Mouse (Mus musculus): ENCODE data around the gene Mpg. TPM values are rescaled to one million over a fixed set of nuclear protein-coding genes. Genes with fewer than 3 reads are reported as not detected.

The Mpg gene
- polyA plus RNA-seq, 1 experiment from 2014 or later = 37.9 TPM

DNA sequence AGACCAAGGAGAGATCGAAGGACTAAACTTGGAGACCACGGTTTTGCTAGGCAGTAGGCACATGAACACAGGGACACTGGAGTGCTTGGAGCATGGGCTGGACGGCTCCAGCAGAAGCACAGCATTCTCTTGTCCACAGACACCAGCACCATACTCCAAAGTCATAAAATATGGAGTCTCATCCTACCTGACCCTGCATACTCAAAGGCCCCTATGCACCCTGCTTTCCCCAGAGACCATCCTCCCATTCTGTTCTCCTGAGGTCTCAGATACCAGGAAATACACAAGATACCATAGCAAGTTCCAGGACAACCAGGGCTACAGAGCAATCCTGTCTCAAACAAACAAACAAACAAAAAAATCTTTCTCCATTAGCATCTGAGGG is 11.1 kb downstream of the Mpg start:
- Histone ChIP-seq H3K36me3 (ENCODE audit: control insufficient read depth, insufficient read depth, low read length) (peaks cover 23% of the 10 kb centered on the region), H3K9ac (replicated peaks; ENCODE audit: low read depth, low read length) (no peak overlapping the region), H3K27ac (ENCODE audit: low read length) (no peak overlapping the region)

DNA sequence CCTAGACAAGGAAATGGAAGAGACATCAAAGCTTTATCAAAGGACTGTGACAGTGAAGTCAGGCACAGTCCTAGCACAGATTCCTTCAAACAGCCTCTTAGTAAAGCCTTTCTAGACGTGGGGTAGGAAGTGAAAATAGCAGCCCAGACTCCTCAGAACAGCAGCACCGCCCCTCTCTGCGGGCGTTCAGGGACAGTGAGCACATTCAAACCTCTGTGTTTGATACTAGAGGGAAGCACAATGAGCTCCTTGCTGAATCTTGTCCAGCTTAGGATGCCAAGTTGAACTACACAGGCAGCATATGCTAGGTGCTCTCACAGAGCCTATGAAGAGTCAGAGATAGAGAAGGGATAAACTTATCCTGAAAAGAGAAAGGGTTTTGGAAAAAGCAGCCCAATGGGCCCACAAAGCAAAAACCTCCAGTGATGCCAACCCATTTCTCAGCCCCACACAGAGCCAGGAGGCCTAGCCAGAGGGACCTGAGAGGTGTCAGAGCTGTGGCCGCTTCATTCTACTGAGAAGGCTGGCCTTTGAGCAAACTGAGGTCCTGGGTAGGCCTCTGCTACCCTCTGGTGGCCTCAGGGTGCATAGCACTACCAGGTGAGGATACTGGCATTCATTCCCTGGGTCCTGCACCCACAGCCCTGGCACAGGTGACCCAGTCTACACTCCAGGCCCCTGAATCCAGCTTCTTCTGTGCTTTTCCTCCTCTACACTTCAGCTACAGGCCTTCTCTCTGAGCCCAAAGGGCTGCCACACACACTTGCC is 12.0 kb downstream of the Mpg start:
- Histone ChIP-seq H3K4me3 (ENCODE audit: low read depth, low read length) (no peak overlapping the region), H3K9ac (replicated peaks; ENCODE audit: low read depth, low read length) (no peak overlapping the region), H3K27ac (ENCODE audit: low read length) (no peak overlapping the region), H3K27me3 (ENCODE audit: control insufficient read depth, insufficient read depth, low read length) (no peaks in the 10 kb centered on the region), H3K9me3 (ENCODE audit: control insufficient read depth, low read depth, low read length) (no peaks in the 10 kb centered on the region), H3K4me1 (ENCODE audit: control insufficient read depth, insufficient read depth, low read length) (peaks cover 14% of the 10 kb centered on the region; the same call in 1 of the 2 replicates), H3K4me2 (replicated peaks; ENCODE audit: low read depth, low read length) (no peak overlapping the region), H3K36me3 (ENCODE audit: control insufficient read depth, insufficient read depth, low read length) (peaks cover 21% of the 10 kb centered on the region)
- ATAC-seq (ENCODE audit: insufficient number of reproducible peaks, insufficient read depth, low FRiP score, low read depth) = 0 out of 2 replicates have a peak, but pooled peaks have one; percentile 51
- WGBS = 63% methylated on average over 5 of the region's 5 CpGs

More for the DNA sequence above, 11.1 kb downstream of the Mpg start:
- Histone ChIP-seq H3K4me3 (ENCODE audit: low read depth, low read length) (no peak overlapping the region), H3K4me1 (ENCODE audit: control insufficient read depth, insufficient read depth, low read length) (peaks cover 14% of the 10 kb centered on the region; the same call in 1 of the 2 replicates), H3K4me2 (replicated peaks; ENCODE audit: low read depth, low read length) (no peak overlapping the region), H3K27me3 (ENCODE audit: control insufficient read depth, insufficient read depth, low read length) (no peaks in the 10 kb centered on the region), H3K9me3 (ENCODE audit: control insufficient read depth, low read depth, low read length) (no peaks in the 10 kb centered on the region)
- 96% methylated on average over 3 of the region's 3 CpGs for WGBS
- ATAC-seq (ENCODE audit: insufficient number of reproducible peaks, insufficient read depth, low FRiP score, low read depth) = no peak

GRCm38 (mm10) chr11:32241391-32241790 is 15.1 kb downstream of the Mpg start:
- H3K9ac ChIP-seq (replicated peaks; ENCODE audit: low read depth, low read length) = no peak overlapping the region
- ATAC-seq (ENCODE audit: insufficient number of reproducible peaks, insufficient read depth, low FRiP score, low read depth) = no peak

GRCm38 (mm10) chr11:32242209-32242608 is 15.9 kb downstream of the Mpg start:
- Histone ChIP-seq H3K27ac (ENCODE audit: low read length) (no peak overlapping the region), H3K9ac (replicated peaks; ENCODE audit: low read depth, low read length) (no peak overlapping the region), H3K27me3 (ENCODE audit: control insufficient read depth, insufficient read depth, low read length) (no peaks in the 10 kb centered on the region), H3K4me1 (ENCODE audit: control insufficient read depth, insufficient read depth, low read length) (no peaks in the 10 kb centered on the region), H3K4me2 (replicated peaks; ENCODE audit: low read depth, low read length) (no peak overlapping the region), H3K9me3 (ENCODE audit: control insufficient read depth, low read depth, low read length) (no peaks in the 10 kb centered on the region), H3K4me3 (ENCODE audit: low read depth, low read length) (no peak overlapping the region), H3K36me3 (ENCODE audit: control insufficient read depth, insufficient read depth, low read length) (peaks cover 29% of the 10 kb centered on the region)
- no peak for ATAC-seq (ENCODE audit: insufficient number of reproducible peaks, insufficient read depth, low FRiP score, low read depth)
- 85% methylated on average over 3 of the region's 3 CpGs for WGBS

More at GRCm38 (mm10) chr11:32241391-32241790, 15.1 kb downstream of the Mpg start:
- Histone ChIP-seq H3K4me2 (replicated peaks; ENCODE audit: low read depth, low read length) (no peak overlapping the region), H3K36me3 (ENCODE audit: control insufficient read depth, insufficient read depth, low read length) (peaks cover 24% of the 10 kb centered on the region), H3K4me1 (ENCODE audit: control insufficient read depth, insufficient read depth, low read length) (peaks cover 3% of the 10 kb centered on the region; the same call in 1 of the 2 replicates), H3K27me3 (ENCODE audit: control insufficient read depth, insufficient read depth, low read length) (no peaks in the 10 kb centered on the region), H3K27ac (ENCODE audit: low read length) (no peak overlapping the region), H3K9me3 (ENCODE audit: control insufficient read depth, low read depth, low read length) (no peaks in the 10 kb centered on the region), H3K4me3 (ENCODE audit: low read depth, low read length) (no peak overlapping the region)

- Histone ChIP-seq H3K36me3 (ENCODE audit: control insufficient read depth, insufficient read depth, low read length) (peaks cover 29% of the 10 kb centered on the region), H3K4me1 (ENCODE audit: control insufficient read depth, insufficient read depth, low read length) (no peaks in the 10 kb centered on the region), H3K27me3 (ENCODE audit: control insufficient read depth, insufficient read depth, low read length) (no peaks in the 10 kb centered on the region), H3K9me3 (ENCODE audit: control insufficient read depth, low read depth, low read length) (no peaks in the 10 kb centered on the region), H3K9ac (replicated peaks; ENCODE audit: low read depth, low read length) (no peak overlapping the region), H3K27ac (ENCODE audit: low read length) (no peak overlapping the region; the same call in 1 of the 2 replicates), H3K4me2 (replicated peaks; ENCODE audit: low read depth, low read length) (no peak overlapping the region), H3K4me3 (ENCODE audit: low read depth, low read length) (no peak overlapping the region)
- ATAC-seq (ENCODE audit: insufficient number of reproducible peaks, insufficient read depth, low FRiP score, low read depth) = no peak
- 64% methylated on average over 7 of the region's 7 CpGs for WGBS
Observed at GRCm38 (mm10) chr11:32243205-32243955, 17.1 kb downstream of the Mpg start.

- WGBS = 79% methylated on average over 3 of the region's 3 CpGs
- Histone ChIP-seq H3K9me3 (ENCODE audit: control insufficient read depth, low read depth, low read length) (no peaks in the 10 kb centered on the region), H3K9ac (replicated peaks; ENCODE audit: low read depth, low read length) (no peak overlapping the region), H3K27me3 (ENCODE audit: control insufficient read depth, insufficient read depth, low read length) (no peaks in the 10 kb centered on the region), H3K36me3 (ENCODE audit: control insufficient read depth, insufficient read depth, low read length) (peaks cover 29% of the 10 kb centered on the region), H3K4me3 (ENCODE audit: low read depth, low read length) (no peak overlapping the region), H3K4me2 (replicated peaks; ENCODE audit: low read depth, low read length) (no peak overlapping the region), H3K27ac (ENCODE audit: low read length) (no peak overlapping the region), H3K4me1 (ENCODE audit: control insufficient read depth, insufficient read depth, low read length) (no peaks in the 10 kb centered on the region)
- no peak for ATAC-seq (ENCODE audit: insufficient number of reproducible peaks, insufficient read depth, low FRiP score, low read depth)
Observed at GRCm38 (mm10) chr11:32244064-32244463, 17.8 kb downstream of the Mpg start.

DNA sequence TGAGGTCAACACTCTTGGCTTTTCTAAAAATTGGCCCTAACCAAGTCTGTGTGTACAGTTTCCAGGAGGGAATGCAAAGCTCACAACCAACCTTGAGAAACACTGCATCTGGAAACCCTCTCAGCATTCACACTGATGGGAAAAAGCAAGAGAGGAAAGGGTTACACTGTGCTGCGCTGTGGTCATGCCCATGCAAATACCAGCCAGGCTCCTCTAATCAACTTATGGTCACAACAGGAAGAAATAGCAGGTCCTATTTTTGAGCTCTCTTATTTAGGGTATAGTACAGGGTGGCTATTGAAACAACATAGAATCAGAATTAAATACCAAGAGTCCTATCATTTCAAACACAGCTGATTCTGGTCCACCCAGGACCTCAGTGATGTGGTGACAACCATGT is 18.3 kb downstream of the Mpg start:
- Histone ChIP-seq H3K27ac (ENCODE audit: low read length) (no peak overlapping the region), H3K27me3 (ENCODE audit: control insufficient read depth, insufficient read depth, low read length) (no peaks in the 10 kb centered on the region), H3K9ac (replicated peaks; ENCODE audit: low read depth, low read length) (no peak overlapping the region), H3K4me2 (replicated peaks; ENCODE audit: low read depth, low read length) (no peak overlapping the region), H3K9me3 (ENCODE audit: control insufficient read depth, low read depth, low read length) (no peaks in the 10 kb centered on the region), H3K4me3 (ENCODE audit: low read depth, low read length) (no peak overlapping the region), H3K4me1 (ENCODE audit: control insufficient read depth, insufficient read depth, low read length) (no peaks in the 10 kb centered on the region), H3K36me3 (ENCODE audit: control insufficient read depth, insufficient read depth, low read length) (peaks cover 35% of the 10 kb centered on the region)
- WGBS = 85% methylated on average over 1 of the region's 1 CpGs
- no peak for ATAC-seq (ENCODE audit: insufficient number of reproducible peaks, insufficient read depth, low FRiP score, low read depth)

DNA sequence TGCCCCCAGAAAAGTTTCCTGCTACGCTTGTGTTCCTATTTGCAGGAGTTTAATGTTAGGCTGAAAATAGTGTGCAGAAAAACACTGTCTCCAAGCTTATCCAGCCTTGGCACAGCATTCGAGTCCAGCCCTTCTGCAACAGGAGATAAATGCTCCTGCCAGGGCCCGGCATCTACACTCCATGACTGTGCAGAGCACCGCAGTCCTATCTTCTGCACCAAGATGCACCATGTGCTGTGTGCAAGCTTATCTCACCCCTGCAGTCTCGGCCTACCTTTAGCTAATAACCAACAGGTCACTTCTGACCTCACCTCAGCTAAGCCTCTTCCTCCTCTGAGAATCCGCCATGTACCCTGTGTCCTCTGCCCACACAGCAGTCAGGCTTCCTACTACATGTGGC is 19.3 kb downstream of the Mpg start:
- H3K27ac ChIP-seq (ENCODE audit: low read length) = no peak overlapping the region

More for the DNA sequence above, 19.3 kb downstream of the Mpg start:
- Histone ChIP-seq H3K9ac (replicated peaks; ENCODE audit: low read depth, low read length) (no peak overlapping the region), H3K4me2 (replicated peaks; ENCODE audit: low read depth, low read length) (no peak overlapping the region), H3K4me3 (ENCODE audit: low read depth, low read length) (no peak overlapping the region), H3K9me3 (ENCODE audit: control insufficient read depth, low read depth, low read length) (no peaks in the 10 kb centered on the region), H3K27me3 (ENCODE audit: control insufficient read depth, insufficient read depth, low read length) (no peaks in the 10 kb centered on the region), H3K36me3 (ENCODE audit: control insufficient read depth, insufficient read depth, low read length) (peaks cover 36% of the 10 kb centered on the region), H3K4me1 (ENCODE audit: control insufficient read depth, insufficient read depth, low read length) (no peaks in the 10 kb centered on the region)
- ATAC-seq (ENCODE audit: insufficient number of reproducible peaks, insufficient read depth, low FRiP score, low read depth) = peak; percentile 85; the same call in 1 of the 2 replicates
- 94% methylated on average over 6 of the region's 6 CpGs for WGBS
